Mouse (Mus musculus) adrenal gland, adult 2 months (tissue): ENCODE measurements around the gene Crcp. TPM values are rescaled to one million over a fixed set of nuclear protein-coding genes. Genes with fewer than 3 reads are reported as not detected.

Source experiments
- DNase-seq: peaks from one replicate; pipeline ENCODE4 v3.0.0; 2021
- polyA plus RNA-seq: library from polyadenylated mRNA; depleted of rRNA; stranded (reverse); fragments of >200 nt; gene quantifications from 2 replicates; pipeline ENCODE4 v1.2.3, GENCODE M21; 2012
- total RNA-seq, 2 experiments: library from RNA; stranded (reverse); gene quantifications; 2 replicates each; pipeline ENCODE4 v1.2.3; 2021

The Crcp gene
- total and polyA plus RNA-seq, 3 experiments: 10.2 to 43.0 (median 33.6) TPM

- no peak for DNase-seq
These were observed 30.6 kb downstream of the Crcp start for GRCm38 (mm10) chr5:130059413-130060328.

- peak; percentile 55 for DNase-seq
These were observed 31.2 kb downstream of the Crcp start for GRCm38 (mm10) chr5:130060329-130060665.

DNA sequence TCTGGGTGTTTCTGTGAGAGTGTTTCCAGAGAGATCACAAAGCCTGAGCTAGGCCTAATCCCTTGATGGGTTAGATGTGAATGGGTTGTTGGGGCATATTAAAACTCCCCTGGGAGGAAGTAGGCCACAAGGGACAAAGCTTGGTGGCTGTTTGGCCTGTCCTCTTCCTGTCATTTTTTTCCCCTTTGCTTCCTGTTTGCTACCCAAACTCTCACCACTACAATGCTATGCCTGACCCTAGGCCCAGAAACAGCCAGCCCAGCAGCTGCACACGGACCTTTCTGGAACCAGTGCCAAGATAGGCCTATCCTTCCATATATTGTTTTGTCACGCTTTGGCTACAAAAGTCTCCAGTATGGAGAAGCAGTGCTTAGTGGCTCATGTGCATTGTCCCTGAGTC lies 33.0 kb downstream of the Crcp start:
- peak; percentile 6 for DNase-seq

- DNase-seq: peak; percentile 6
These were observed 34.7 kb downstream of the Crcp start for GRCm38 (mm10) chr5:130063760-130064159.

DNA sequence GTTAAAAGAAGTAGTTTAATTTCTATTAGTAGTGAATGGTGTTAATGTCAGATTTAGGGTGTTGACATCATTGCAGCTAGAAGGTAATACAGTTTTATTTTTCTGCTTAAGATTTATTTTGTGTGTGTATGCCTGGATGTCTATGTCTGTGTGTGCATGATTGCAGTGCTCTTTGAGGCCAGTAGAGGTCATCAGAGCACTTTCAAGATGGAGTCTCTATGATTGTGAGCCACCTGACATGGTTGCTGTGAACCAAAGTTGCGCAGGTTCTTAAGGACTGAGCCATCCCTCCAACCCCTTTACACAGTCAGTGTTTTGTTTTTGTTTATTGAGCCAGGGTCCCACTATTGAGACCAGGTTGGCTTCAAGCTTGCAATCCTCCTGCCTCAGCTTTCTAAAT lies 36.5 kb downstream of the Crcp start:
- peak; percentile 2 for DNase-seq

- DNase-seq: peak; percentile 0
These were observed 38.8 kb downstream of the Crcp start for GRCm38 (mm10) chr5:130067841-130068264.

DNA sequence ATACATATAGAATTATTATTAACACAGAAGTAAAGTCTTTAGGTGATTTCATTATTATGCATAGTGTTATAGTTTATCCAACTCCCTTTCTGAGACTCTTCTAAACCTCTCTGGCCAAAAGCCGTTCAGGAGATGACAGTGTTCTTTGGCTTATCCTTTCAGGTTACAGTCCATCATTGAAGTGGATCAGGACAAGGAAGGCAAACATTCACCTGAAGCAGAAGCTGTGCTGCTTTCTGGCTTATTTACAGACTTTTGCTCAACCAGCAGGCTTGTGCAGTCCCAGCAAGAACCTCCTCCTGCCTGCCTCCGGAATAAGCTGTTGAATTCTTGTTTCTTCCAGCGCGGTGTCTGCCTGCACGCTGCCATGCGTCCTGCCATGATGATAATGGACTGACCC lies 43.9 kb downstream of the Crcp start, which contains the start of gene Tpst1:
Gene Tpst1 (plus strand): TSS at position 301 of the 400 bp plus-strand sequence.
- no peak for DNase-seq

GRCm38 (mm10) chr5:130074491-130074890 lies 45.4 kb downstream of the Crcp start:
- no peak for DNase-seq

DNA sequence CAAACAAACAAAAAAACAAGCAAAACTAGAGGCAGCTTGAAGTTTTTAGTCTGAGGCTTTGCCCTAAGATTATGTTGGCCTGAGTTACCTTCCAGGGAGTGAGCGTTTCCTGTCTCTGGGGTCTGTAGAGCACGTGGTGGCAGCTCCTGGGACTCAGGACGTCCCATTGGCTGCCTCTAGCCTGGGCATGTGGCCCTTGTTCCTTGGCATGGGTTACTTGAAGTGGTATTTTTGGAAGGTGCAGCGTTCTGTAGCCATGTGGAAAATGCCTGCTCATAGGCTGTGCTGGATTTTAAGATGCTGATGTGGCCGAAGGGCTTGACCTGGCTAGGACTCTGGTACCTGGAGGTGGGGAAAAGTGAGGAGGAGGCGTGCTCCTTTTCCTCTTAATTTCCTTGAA lies 47.3 kb downstream of the Crcp start:
- DNase-seq: no peak

- peak; percentile 58 for DNase-seq
These were observed 49.2 kb downstream of the Crcp start for GRCm38 (mm10) chr5:130078096-130078833.

DNA sequence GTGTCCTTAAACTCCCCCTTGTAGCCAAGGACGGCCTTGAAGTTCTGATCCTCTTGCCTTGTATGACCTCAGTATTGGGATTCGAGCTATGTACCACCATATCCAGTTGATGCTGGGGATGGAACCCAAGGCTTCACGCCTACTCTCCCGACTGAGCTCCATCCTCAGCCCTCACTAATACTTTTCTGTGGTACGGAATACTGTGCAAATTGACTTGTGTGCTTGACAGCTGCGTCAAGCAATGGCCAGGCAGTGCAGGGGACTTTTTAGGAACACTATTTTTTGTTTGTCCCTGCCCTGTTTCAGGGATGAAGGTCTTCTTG lies 49.7 kb downstream of the Crcp start:
- peak; percentile 56 for DNase-seq

DNA sequence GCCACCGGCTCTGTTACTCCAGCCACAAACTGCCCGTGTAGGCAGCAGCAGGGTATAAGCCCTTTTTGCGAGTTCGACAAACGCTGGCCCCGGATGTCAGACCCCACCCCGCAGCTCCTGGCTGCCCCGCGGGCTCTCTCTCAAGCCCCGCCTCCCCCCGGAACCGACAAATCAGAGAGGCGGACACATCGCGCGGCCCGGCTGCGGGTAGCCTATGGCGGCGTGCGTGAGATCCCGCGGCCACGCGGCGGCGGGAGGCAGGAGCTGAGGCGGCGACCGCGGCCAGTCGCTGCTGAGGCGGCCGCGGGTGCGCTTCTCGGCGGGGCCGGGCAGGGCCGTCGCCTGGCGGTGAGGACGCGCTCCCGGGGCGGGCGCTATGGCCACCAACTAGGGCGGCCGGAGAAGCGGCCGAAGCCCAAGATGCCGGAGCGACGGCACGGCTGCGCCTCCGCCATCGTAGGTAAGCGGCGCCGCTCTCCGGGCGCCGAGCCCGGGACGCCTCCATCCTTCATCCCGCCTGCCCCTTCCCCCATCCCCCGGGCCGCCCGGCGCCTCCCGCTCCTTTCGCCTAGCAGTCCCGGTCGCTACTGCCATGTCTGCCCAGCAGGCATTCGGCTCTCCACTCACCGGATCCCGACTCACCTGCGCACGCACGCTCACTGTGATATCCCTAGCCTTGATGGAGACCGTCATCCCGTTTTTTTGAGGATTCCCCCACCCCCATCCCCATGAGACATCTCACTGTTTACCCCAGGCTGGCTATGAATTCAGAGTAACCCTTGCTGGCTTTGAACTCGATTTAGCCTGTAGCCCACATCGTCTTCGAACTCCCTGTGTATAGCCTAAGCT lies 50.3 kb downstream of the Crcp start:
- DNase-seq: peak; percentile 97

DNA sequence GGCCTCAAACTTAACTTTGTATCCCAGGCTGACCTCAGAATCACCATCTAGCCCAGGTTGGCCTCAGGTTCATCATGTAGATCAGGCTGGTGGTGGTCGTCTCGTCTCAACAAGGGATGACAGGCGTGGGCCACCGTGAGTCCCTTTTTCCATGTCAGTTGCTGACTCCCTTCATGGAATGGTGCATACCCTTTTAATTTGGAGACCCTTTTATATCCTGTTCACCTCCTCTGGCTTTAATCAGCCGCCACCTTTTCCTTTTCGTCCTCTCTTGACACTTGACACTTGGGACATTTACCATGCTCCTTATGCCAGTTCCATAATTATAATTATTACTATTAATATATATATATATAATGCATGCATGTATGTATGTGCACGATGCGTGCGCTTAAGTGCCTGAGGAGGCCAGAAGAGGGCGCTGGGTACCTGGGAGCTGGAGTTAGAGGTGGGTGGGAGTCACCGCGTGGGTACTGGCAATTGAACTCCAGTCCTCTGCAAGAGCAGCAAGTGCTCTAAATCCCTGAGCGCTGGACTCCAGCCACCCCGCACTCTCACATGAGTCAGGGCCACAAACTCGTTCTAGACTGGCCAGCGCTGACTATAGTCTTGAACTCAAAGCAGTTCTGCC lies 51.1 kb downstream of the Crcp start:
- no peak for DNase-seq

GRCm38 (mm10) chr5:130081181-130081881 lies 52.2 kb downstream of the Crcp start:
- no peak for DNase-seq

DNA sequence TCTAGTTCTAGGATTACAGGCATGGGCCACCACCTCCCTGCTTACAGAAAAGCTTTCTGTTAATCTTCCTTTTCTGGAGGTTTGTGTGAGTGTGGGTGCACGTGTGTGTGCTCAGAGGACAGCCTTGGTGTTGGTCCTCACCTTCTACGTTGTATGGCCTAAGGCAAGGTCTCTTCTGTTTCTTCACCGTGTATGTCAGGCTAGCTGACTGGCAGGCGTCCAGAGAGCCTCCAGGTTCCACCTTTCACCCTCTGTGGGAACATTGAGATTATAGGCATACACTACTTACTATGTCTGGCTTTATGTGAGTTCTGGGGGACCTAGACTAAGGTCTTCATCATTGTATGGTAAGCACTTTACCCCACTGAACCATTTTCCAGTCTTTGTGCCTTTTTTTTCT lies 53.3 kb downstream of the Crcp start:
- DNase-seq: peak; percentile 30

DNA sequence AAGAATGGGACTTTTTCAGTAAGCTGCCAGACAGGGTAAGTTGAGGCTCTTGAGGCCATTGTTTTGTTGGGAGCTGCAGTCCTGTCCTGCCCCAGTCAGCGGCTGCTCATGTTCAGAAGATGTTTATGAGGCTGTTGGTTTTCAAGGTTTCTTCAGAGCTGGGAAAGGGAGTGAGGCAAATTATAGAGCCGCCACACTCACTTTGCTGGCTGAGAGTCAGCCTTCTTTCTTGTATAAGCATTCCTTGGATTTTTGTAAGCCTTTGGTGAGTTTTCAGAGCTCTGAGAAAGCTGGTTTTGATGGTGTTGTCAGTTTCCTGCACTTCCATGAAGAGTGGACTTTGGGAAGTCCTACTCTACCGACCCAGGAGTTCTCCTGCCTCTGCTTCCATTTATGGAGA lies 55.2 kb downstream of the Crcp start:
- no peak for DNase-seq

DNA sequence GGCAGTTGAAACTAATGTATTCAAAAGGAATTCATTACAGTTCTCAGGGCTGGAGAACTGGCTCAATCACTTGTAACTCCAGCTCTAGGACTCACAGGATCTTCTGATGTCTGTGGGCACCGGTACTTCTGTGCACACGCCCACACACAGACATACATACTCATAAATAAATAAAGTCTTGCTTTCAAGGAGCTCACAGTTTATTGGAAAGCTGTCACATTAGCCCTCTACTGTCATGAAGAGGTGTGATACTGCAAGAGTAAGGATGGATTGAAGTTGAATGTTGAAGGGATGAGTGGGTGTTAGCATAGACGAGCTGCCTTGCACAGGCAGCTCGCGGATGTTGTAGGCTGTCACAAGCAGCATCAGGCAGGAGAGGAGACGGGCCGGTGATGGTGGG lies 58.9 kb downstream of the Crcp start:
- no peak for DNase-seq

DNA sequence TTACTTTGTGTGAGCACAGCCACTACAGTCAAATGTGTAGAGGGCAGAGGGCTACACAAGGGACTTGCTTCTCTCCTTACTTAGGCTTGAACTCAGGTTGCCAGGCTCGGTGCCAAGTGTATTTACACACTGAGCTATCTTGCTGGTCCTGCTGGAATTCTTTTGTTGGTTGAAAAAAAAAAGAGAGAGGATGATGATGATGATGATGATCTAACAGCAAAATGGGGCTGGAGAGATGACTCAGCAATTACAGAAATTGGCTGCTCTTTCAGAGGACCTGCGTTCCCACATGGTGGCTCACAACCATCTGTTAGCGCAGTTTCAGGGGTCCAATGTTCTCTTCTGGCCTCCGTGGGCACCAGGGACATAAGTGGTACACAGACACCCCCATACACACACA lies 59.5 kb downstream of the Crcp start:
- DNase-seq: no peak

DNA sequence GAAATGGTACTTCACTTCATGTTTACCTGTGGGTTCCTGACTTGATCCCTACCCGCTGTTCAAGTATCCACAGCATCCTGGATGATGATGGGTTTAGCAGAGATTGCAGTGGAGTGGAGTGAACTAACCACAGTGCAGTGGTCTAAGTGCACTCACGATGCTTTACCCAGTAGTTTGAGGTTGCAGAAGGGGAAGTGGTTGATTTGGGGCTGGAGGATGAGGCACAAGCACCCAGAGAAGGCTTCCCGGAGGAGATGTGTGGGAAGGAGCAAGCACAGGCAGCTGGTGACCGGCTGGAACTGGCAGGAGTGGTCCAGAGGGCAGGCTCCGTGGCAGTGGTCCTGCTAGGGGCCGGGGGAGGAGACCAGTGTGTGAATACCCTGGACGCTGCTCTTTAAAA lies 60.1 kb downstream of the Crcp start:
- no peak for DNase-seq

- DNase-seq: peak; percentile 71
These were observed 60.7 kb downstream of the Crcp start for GRCm38 (mm10) chr5:130089626-130090393.

DNA sequence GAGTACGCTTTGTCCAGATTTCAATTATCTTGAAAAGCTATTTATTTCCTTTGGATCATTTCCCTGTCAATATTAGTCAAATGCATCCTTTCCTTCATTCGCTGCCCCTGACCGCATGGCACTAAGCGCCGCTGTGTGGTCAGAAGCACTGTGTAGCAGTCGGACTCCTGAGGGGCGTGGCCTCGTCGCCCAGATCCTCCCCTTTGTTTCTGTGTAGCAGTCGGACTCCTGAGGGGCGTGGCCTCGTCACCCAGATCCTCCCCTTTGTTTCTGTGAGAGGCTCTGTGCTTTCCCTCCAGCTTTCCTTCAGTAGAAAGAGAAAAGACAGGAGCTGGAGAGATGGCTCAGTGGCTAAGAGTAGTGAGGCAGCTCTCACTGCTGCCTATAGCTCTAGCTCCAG lies 67.7 kb downstream of the Crcp start:
- no peak for DNase-seq
